Mouse (Mus musculus): ENCODE results near the gene Abcb9.

GRCm38 (mm10) chr5:124024677-124025076 lies 70.9 kb downstream of the Abcb9 start:
- TF ChIP-seq GATA1 (IDR thresholded peaks at IDR 0.05; ENCODE audit: borderline replicate concordance, low read length) = no peak
- TF ChIP-seq CTCF (IDR thresholded peaks at IDR 0.05; ENCODE audit: low read depth, low read length) = no peak
- TF ChIP-seq TAL1 (conservative IDR thresholded peaks at IDR 0.05; ENCODE audit: low read depth, low read length) = no peak
- no peak for TF ChIP-seq GATA2 (IDR thresholded peaks at IDR 0.05; ENCODE audit: borderline replicate concordance, low read depth, low read length)
- TF ChIP-seq POLR2AphosphoS5 (IDR thresholded peaks at IDR 0.05; ENCODE audit: insufficient replicate concordance, low read depth, low read length) = no peak

All from G1E (cell line).